Mouse (Mus musculus): ENCODE data around the gene Ankrd11. TPM values are rescaled to one million over a fixed set of nuclear protein-coding genes. Genes with fewer than 3 reads are reported as not detected.

Ankrd11 gene
- total and polyA plus RNA-seq, 3 experiments, result 57.3 to 128 (median 96.3) TPM

DNA sequence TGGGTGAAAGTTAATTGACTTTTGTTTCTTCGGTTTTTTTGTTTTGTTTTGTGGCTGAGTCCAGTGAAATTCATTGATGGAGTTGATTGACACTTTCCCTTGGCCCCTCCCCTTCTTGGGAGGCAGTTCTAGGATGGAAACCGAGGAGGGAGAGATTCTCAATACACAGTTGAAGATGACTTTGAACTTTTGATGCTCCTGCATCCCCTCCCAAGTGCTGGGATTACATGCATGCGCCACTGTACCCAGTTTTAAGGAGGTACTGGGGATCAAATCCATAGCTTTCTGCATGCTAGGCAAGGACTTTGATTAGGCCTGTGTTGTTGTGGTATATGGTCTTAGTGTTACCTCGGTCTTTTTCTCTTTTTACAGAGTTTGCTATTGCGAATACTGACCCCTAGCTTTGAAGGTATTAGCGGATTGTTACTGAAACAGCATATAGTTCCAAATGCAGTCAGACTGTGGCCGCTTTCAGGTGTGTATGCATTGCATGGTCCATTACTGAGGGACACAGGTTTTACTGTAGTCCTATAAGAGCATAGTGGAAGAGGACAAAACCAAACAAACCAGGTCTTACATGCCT, 24.1 kb upstream of the Ankrd11 start:
- no peaks in the 10 kb centered on the region for H3K27me3 ChIP-seq (ENCODE audit: insufficient read depth, low read length)
- peak overlapping the region; percentile 85 for H3K4me3 ChIP-seq (ENCODE audit: low read depth, low read length)
- H3K4me1 ChIP-seq (ENCODE audit: insufficient read depth, low read depth, low read length), result peaks cover 35% of the 10 kb centered on the region
- TF ChIP-seq GATA2 (IDR thresholded peaks at IDR 0.05; ENCODE audit: borderline replicate concordance, low read depth, low read length) (no peak), TAL1 (conservative IDR thresholded peaks at IDR 0.05; ENCODE audit: low read depth, low read length) (no peak), GATA1 (IDR thresholded peaks at IDR 0.05; ENCODE audit: borderline replicate concordance, low read length) (no peak), POLR2AphosphoS5 (IDR thresholded peaks at IDR 0.05; ENCODE audit: insufficient replicate concordance, low read depth, low read length) (no peak), CTCF (IDR thresholded peaks at IDR 0.05; ENCODE audit: low read depth, low read length) (no peak)
- H3K9me3 ChIP-seq (replicated peaks), result no peaks in the 10 kb centered on the region
- ATAC-seq (ENCODE audit: extremely low read depth, insufficient number of reproducible peaks, low FRiP score, poor library complexity, severe bottlenecking), result peak; percentile 29; the same call in 1 of the 2 replicates
- peaks cover 62% of the 10 kb centered on the region for H3K36me3 ChIP-seq (replicated peaks)
- DNase-seq (ENCODE audit: low spot score), result peak; percentile 35

DNA sequence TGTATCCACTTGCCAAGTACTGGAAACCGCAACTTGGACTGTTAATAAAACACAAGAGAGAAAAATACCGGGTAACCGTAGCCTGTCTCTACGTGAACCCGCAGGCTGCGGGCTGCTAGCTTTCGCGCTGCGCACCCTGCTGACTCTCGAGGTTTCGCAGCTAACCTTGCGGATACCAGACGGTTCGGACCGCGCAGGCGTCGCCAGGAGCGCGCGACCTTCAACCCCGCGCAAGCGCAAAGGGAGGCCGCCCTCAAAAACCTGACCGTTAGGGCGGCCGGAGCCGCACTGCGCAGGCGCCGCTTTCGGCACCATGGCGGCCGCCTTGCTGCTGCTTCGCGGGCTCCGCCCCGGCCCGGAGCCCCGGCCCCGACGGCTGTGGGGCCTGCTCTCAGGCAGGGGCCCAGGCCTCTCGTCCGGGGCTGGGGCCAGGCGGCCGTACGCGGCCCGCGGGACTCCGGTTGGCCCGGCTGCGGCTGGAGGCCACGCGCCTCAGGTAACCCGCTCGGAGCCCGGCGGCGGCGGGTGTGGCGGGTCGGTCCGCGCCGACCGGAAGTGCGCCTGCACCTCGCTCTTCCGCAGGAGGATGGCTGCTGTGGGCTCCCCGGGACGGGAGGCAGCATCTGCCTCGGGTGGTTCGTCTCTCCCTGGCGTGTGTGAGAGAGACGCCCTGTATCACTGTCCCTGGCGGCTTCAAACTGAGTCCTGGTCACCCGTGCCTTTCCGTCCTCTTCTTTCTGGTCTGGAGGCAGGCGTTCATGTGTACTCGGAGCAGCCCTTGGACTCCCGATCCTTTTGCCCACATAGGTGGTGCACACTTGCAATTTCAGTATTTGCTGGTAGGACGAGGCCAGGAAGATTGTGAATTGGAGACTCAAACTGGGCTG, 23.4 kb upstream of the Ankrd11 start:
- peak; percentile 90 for DNase-seq (ENCODE audit: low spot score)
- Histone ChIP-seq H3K36me3 (replicated peaks) (peaks cover 58% of the 10 kb centered on the region), H3K4me1 (ENCODE audit: insufficient read depth, low read depth, low read length) (peaks cover 35% of the 10 kb centered on the region), H3K9me3 (replicated peaks) (no peaks in the 10 kb centered on the region), H3K4me3 (ENCODE audit: low read depth, low read length) (peak overlapping the region; percentile 85), H3K27me3 (ENCODE audit: insufficient read depth, low read length) (no peaks in the 10 kb centered on the region)
- ATAC-seq (ENCODE audit: extremely low read depth, insufficient number of reproducible peaks, low FRiP score, poor library complexity, severe bottlenecking), result peak; percentile 77
- TF ChIP-seq POLR2AphosphoS5 (IDR thresholded peaks at IDR 0.05; ENCODE audit: insufficient replicate concordance, low read depth, low read length), result no peak

DNA sequence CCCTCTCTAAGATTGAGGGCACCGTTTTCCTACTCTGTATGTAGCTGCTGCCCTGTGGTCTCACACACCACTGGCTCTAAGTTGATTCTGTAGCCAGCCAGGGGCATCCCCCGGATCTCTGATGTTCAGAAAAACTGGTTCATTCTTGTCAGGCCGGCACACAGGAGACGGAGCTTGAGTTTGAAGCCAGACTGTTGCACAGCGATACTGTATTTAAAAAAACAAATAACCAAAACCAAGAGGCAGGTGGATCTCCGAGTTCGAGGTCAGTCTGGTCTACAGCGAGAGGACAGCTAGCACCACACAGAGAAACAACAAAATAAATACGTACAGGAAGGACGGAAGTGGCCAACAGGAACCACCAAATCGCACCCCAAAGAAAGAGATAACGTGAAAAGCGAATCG, 22.7 kb upstream of the Ankrd11 start:
- Histone ChIP-seq H3K36me3 (replicated peaks) (peaks cover 60% of the 10 kb centered on the region), H3K27me3 (ENCODE audit: insufficient read depth, low read length) (no peaks in the 10 kb centered on the region), H3K9me3 (replicated peaks) (no peaks in the 10 kb centered on the region), H3K4me3 (ENCODE audit: low read depth, low read length) (peak overlapping the region; percentile 85), H3K4me1 (ENCODE audit: insufficient read depth, low read depth, low read length) (peaks cover 35% of the 10 kb centered on the region)
- ATAC-seq (ENCODE audit: extremely low read depth, insufficient number of reproducible peaks, low FRiP score, poor library complexity, severe bottlenecking), result 0 out of 2 replicates have a peak, but pooled peaks have one; percentile 17
- DNase-seq (ENCODE audit: low spot score), result peak; percentile 9
- TF ChIP-seq POLR2AphosphoS5 (IDR thresholded peaks at IDR 0.05; ENCODE audit: insufficient replicate concordance, low read depth, low read length) (no peak), CTCF (IDR thresholded peaks at IDR 0.05; ENCODE audit: low read depth, low read length) (no peak), GATA2 (IDR thresholded peaks at IDR 0.05; ENCODE audit: borderline replicate concordance, low read depth, low read length) (no peak), TAL1 (conservative IDR thresholded peaks at IDR 0.05; ENCODE audit: low read depth, low read length) (no peak), GATA1 (IDR thresholded peaks at IDR 0.05; ENCODE audit: borderline replicate concordance, low read length) (no peak)

- peaks cover 35% of the 10 kb centered on the region for H3K4me1 ChIP-seq (ENCODE audit: insufficient read depth, low read depth, low read length)
- DNase-seq (ENCODE audit: low spot score) (no peak), ATAC-seq (ENCODE audit: extremely low read depth, insufficient number of reproducible peaks, low FRiP score, poor library complexity, severe bottlenecking) (no peak)
- no peaks in the 10 kb centered on the region for H3K9me3 ChIP-seq (replicated peaks)
- peak overlapping the region; percentile 85; the same call in 1 of the 2 replicates for H3K4me3 ChIP-seq (ENCODE audit: low read depth, low read length)
- TF ChIP-seq GATA1 (IDR thresholded peaks at IDR 0.05; ENCODE audit: borderline replicate concordance, low read length) (no peak), CTCF (IDR thresholded peaks at IDR 0.05; ENCODE audit: low read depth, low read length) (no peak), TAL1 (conservative IDR thresholded peaks at IDR 0.05; ENCODE audit: low read depth, low read length) (no peak)
- no peaks in the 10 kb centered on the region for H3K27me3 ChIP-seq (ENCODE audit: insufficient read depth, low read length)
- peaks cover 59% of the 10 kb centered on the region for H3K36me3 ChIP-seq (replicated peaks)
These were observed 22.0 kb upstream of the Ankrd11 start for GRCm38 (mm10) chr8:123064072-123064471.

DNA sequence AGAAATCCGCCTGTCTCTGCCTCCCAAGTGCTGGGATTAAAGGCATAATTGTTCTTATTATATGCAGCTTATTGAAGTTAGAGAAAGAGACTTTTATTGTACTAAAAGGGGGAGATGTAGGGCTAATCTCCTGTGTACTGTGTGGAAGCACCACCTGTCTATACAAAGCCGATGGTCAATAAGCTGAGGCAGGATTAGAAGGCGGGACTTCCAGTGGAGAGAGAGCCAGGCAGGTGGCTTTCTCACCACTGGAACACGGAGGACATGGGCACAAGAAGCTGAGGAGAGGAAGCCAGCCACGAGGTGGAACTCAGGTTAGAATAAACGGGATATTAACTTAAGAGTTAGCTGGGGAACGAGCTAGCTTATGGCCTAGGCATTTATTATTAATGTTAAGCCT, 20.6 kb upstream of the Ankrd11 start, which contains the start of gene Spg7:
Gene Spg7, plus strand, starts transcription at position 222 of the 400 bp plus-strand sequence.
- H3K9me3 ChIP-seq (replicated peaks), result no peaks in the 10 kb centered on the region
- TF ChIP-seq GATA1 (IDR thresholded peaks at IDR 0.05; ENCODE audit: borderline replicate concordance, low read length) (no peak), CTCF (IDR thresholded peaks at IDR 0.05; ENCODE audit: low read depth, low read length) (no peak), GATA2 (IDR thresholded peaks at IDR 0.05; ENCODE audit: borderline replicate concordance, low read depth, low read length) (no peak), TAL1 (conservative IDR thresholded peaks at IDR 0.05; ENCODE audit: low read depth, low read length) (no peak), POLR2AphosphoS5 (IDR thresholded peaks at IDR 0.05; ENCODE audit: insufficient replicate concordance, low read depth, low read length) (no peak)
- ATAC-seq (ENCODE audit: extremely low read depth, insufficient number of reproducible peaks, low FRiP score, poor library complexity, severe bottlenecking) (no peak), DNase-seq (ENCODE audit: low spot score) (no peak)
- H3K4me3 ChIP-seq (ENCODE audit: low read depth, low read length), result no peak within 1 kb of the TSS
- H3K27me3 ChIP-seq (ENCODE audit: insufficient read depth, low read length), result no peaks in the 10 kb centered on the region
- peaks cover 35% of the 10 kb centered on the region for H3K4me1 ChIP-seq (ENCODE audit: insufficient read depth, low read depth, low read length)
- H3K36me3 ChIP-seq (replicated peaks), result peaks cover 52% of the 10 kb centered on the region

DNA sequence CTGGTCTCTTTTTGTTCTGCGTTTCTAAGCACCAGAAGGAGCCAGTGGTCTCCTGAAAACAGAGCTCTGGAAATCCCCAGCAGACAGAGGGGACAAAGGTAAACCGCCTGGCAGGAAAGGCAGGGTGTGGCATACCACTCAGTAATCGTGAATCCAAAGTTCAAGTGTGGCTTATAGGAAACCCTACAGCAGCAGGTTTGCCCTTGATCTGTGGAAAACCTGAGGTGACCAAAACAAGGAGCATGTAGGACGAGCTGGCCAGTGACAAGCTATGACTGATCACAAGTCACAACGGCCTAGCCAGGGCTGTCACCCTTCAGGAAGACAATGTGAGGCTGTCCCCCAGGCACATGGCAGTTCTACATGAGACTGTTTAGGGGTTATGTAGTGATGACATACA, 9.4 kb upstream of the Ankrd11 start:
- Histone ChIP-seq H3K9me3 (replicated peaks) (no peaks in the 10 kb centered on the region), H3K36me3 (replicated peaks) (peaks cover 12% of the 10 kb centered on the region), H3K4me1 (ENCODE audit: insufficient read depth, low read depth, low read length) (peaks cover 6% of the 10 kb centered on the region), H3K4me3 (ENCODE audit: low read depth, low read length) (no peak overlapping the region), H3K27me3 (ENCODE audit: insufficient read depth, low read length) (no peaks in the 10 kb centered on the region)
- TF ChIP-seq TAL1 (conservative IDR thresholded peaks at IDR 0.05; ENCODE audit: low read depth, low read length) (no peak), GATA2 (IDR thresholded peaks at IDR 0.05; ENCODE audit: borderline replicate concordance, low read depth, low read length) (no peak), GATA1 (IDR thresholded peaks at IDR 0.05; ENCODE audit: borderline replicate concordance, low read length) (no peak), POLR2AphosphoS5 (IDR thresholded peaks at IDR 0.05; ENCODE audit: insufficient replicate concordance, low read depth, low read length) (no peak), CTCF (IDR thresholded peaks at IDR 0.05; ENCODE audit: low read depth, low read length) (no peak)
- DNase-seq (ENCODE audit: low spot score) (no peak), ATAC-seq (ENCODE audit: extremely low read depth, insufficient number of reproducible peaks, low FRiP score, poor library complexity, severe bottlenecking) (no peak)

All from G1E (cell line).